Mouse (Mus musculus) left cerebral cortex, postnatal 10 days (tissue): ENCODE data around the gene Ocln. TPM values are rescaled to one million over a fixed set of nuclear protein-coding genes. Genes with fewer than 3 reads are reported as not detected.

Experiments
- DNase-seq, 2 experiments: peaks; one replicate each; pipeline ENCODE4 v3.0.0; 2021 to 2022; ENCODE audit warnings: low spot score in 2 of 2, mixed read lengths in 1 of 2; ENCODE audit errors: extremely low spot score in 1 of 2
- intact Hi-C: fragments of 180-260 bp; cut with DNase I; formaldehyde crosslinking; loops from one replicate; pipeline ENCODE4 v1.15.1; 2025
- total RNA-seq, 2 experiments: library from RNA; stranded (reverse); gene quantifications; 2 replicates each; pipeline ENCODE4 v1.2.3; 2021

Gene Ocln
- total RNA-seq, 2 experiments from 2014 or later = 9.5 to 9.6 TPM

DNA sequence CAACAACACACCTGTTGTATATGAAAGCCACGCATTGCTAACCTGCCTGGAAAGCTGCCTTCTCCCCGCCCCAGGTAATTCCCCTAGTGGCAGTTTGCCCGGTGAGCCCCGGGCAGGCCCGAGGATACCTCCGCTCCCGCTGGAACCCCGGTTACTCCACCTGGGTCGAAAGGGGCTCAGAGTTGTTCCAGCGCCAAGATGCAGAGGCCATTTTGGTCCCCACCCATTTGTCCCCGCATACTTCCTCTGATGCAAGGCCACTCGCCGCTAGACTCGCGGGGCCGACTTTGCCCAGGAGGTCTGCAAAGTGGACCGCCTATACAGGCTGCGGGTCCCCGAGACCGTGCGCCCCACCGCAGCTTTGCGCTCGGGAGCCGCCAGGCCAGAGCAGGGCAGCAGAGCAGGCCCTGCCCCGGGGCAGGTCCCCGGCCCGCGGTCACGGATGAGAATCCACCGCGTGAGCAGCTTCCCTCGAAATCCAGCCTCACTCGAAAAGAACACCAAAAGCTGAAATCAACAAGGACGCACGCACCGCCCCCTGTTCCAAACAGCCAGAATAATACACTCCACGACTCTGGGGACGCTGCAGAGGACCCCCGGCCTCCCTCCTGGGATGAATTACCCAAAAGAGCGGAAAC lies 1.0 kb downstream of the Ocln start:
- intact Hi-C loops = no loop called here
- DNase-seq = peak in 1 of 2 experiments; percentile 44

DNA sequence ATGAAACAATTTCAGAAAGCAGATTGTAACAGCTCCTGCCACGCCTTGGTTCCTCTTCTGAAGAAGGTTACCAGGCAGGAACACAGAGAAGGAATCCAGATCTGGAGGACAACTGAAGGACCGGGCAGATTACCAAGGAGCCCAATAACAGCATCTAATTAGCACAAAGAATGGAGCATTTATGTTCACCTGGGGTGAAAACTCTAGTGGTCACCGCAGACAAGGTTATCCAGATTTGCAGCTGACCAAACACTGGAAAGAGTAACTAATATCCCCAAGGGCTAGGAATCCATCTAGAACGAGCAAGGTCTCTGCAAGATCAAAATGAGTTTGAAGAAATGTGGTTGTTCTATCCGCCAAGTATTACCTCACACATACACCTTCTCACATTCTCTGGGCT lies 5.2 kb downstream of the Ocln start:
- intact Hi-C loops = no loop called here

DNA sequence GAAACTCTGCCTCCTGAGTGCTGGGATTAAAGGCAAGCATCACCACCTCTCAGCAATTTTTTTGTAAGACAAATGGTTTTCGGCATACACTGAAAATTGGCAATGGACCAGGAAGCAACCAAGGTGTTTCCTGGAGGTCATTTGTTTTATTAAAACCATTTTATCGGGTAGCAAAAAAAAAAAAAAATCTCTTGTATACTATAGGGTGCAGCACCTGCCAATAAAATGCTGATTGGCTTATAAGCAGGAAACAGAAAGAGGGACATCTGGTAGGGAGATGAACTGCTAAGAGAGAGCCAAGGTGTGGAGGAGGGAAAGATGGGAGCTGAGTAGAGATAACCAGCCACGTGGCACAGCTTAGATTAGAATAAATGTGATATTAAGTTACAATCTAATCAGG lies 7.0 kb downstream of the Ocln start:
- intact Hi-C loops = no loop called here
- no peak for DNase-seq

More for the DNA sequence above, 5.2 kb downstream of the Ocln start:
- no peak for DNase-seq

DNA sequence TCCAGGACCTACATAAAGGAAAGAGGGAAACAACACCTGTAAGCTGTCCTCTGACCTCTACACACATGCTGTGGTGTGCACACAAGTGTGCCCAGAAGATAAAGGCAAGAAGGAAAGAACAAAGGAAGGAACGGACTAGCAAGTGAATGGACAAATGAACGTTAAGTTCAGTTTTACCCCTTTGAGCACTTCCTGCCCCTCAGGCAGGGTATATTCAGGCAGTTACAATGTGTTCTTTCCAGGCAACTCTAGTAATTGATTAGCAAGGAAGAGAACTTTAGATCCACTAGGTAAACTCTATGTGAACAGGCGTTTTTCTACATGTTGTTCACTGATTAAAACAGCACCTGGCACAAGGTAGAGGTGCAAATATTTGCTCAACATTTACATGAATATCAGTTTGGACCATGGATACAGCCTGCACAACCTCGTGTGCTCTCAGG lies 8.3 kb downstream of the Ocln start:
- intact Hi-C loops = no loop called here
- no peak for DNase-seq

DNA sequence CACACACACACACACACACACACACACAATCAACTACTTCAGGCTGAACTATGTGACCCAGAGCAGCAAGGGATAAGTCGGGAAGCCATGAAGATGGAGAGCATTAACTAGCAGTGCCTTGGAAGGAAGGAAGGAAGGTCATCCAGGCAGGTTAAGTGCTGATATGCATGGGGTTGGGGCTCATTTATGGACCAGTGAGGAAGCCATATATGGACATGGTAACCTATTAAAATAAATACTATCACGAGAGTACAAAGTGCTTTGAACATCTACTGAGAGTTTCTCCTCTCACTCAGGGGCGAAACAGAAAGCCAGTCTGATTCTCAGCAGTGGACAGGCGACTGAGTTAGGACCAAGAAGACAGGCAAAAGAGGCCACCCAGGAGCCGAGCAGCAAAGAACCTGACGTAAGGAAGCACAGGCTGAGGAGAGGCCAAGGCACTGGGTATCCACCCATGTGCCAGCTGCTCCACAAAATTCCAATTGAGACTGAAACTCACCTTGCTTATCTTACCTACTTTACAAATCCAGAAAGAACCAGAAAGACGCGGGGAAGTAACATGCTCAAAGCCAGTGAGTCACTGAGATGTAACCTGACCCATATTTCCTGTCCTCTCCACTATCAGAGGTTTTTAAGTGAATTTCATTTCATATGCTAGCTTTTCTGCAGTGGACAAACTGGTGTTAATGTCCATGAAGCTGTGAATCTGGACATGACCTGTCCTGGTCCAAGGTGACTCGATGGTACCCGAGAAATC lies 9.3 kb downstream of the Ocln start:
- no peak for DNase-seq
- intact Hi-C loops = no loop called here

DNA sequence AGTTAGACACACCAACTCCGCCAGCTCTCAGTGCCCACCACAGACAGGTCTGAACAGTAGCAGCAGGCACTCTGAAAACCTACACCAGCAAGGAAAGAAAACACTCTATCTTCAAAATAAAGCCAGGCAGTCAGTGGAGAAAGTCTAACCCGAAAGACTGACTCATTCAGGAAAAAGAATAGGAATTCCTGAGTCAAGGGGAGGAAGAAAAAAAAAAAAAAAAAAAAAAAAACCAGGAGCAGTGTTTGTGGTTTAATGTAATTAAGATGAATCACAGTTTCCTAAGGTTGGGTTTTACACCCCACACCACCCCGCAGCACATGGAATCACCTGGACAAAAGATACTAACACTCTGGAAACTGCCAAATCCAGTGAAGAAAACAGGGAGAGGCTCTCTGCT lies 16.4 kb downstream of the Ocln start:
- no peak for DNase-seq
- intact Hi-C loops = no loop called here

DNA sequence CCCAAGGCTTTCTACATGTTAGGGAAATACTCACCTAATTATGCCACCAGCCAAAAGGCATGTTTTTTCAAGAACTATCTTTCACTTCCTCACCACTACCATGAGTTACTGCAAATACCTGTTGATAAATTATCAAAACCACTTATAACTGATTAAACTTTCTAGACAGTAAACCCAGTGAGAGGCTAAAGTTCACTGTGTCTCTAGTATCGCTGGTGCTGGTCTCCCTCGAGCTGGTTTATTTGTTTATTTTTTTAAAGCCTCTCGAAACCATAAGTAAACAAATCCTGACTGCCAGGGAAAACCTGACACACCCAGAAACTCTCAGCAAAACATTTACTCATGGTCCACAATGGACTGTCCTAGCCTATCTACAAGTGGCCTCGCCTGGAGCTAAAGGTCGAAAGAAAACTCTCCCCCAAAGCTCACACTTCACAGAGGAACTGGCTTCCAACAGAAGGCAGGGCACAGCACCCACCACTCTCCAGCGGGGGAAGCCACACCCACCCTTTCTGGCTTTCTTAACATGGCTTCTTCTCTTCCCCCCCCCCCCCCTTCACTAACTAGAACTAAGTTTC lies 19.6 kb downstream of the Ocln start:
- DNase-seq = no peak
- intact Hi-C loops = no loop called here

DNA sequence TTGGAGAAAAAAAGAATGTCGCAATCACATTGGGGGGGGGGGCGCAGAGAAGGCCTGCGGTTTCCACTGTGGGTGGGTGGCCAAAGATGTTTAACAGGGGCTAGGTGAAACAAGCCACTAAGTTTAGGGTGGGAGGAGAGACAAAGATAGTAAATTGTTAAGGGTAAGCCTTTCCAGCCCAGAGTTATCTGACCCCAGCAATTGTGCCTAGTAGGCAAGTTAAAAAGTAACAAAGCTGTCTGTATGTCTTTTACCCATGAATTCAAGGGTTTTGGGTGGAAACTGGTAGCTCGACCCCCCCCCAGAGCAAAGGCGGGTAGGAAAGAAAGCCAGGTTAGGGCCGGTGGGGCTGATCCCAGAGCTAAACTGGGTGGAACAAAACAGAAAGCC lies 25.9 kb downstream of the Ocln start:
- no peak for DNase-seq
- intact Hi-C loops = no loop called here

DNA sequence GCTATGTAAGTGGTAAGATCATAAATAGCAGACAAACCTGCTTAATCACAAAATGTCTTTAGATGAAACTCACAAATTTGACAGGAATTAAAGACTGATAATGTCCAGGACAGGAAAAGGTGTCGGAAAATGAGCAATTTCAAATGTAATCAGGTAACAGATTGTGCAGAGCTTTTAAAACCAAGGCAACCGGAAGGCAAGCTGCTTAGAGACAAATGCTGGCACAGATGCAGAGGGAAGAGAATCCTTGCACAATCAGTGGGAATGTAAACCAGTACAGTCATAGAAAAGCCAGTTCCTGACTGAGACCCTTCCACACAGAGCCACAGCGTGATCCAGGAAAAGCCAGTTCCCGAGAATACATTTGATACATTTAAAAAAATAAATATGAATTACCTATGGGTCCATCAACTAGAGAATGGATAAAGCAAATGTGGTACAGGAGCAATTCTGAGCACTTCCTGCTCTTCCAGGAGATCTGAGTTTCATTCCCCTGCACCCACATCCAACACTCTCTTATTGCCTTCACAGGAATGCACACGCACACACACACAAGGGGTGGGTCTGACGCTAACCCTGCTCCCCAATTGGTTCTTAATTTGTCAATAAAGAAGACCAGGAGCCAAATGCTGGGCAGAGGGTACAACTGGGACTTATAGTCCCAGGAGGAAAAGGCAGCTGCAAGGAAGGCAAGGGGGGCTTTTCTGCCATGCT lies 26.4 kb downstream of the Ocln start:
- peak; percentile 11 to 34 for DNase-seq
- intact Hi-C loops = no loop called here

DNA sequence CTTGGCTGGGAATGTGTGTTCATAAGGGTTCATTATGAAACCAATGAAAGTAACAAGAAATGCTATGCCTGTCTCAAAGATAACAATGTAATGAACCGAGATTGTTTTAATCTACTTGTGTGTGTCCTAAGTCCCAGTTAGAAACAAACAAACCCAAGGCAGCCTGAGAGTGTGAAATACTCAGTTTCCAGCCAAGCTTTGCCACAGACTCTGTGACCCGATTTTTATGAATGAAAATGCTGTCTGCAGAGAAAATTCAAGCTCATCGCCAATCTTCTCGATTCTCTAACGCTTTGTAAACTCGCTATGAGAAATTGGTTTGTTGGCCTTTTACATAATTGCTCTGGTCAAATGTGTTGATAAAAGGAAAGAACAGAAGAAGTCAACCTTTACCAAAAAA lies 27.6 kb downstream of the Ocln start:
- intact Hi-C loops = no loop called here
- no peak for DNase-seq

DNA sequence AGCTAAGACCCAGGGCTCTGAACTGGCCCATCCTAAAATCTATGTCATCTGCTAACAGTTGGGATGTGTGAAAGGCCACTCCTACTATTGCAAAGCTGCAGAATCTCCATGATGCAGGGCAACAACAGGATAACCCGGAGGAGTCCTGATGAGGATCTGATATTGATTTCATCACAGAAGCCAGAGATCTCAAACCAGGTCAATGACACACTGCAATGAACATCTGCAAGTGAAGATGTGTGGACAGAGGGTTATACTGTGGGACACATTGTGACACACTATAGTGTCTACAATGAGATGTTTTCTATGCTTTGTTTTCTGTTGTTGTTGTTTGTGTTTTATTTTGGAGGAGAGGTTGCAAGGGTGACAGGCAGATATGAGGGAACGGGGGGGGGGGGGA lies 28.8 kb downstream of the Ocln start:
- DNase-seq = no peak

DNA sequence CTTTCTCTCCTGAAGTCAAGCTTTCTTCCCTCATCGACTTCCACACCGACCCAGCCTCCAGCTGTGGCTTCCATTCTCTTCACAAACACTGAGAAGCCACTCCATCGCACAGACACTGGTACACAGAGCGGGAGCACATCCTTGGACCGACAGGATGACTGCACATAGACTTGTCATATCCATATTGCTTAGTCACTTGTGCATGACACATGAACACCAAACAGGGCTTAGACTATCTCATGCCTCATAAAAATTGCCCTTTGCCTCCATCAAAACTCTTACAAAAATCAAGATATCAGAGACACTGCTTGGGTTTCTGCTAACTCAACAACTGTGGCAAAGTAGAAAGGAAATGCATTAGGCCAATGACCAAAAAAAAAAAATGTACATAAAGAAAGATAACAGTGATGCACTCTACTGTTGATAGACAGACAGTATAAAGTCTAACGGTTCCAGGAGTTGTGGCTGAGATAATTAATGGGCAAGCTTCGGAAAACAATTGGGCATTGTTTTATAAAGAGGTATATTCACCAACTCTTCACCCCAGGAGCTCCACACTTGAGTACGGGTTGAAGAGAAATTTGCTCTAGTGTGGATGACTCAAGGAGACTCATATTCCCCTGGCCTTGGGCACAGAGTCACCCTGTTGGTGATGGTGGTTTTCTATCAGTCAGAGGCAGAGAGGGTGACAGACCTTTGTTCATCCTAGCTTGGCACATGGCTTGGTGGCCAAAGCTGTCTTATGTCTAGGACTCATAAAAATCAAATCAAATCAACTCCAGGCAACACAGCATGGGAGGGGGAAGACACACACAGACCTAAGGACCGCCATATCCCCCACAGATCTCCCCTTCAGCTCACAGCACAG lies 30.6 kb downstream of the Ocln start:
- no peak for DNase-seq
- intact Hi-C loops = no loop called here

More for the DNA sequence above, 28.8 kb downstream of the Ocln start:
- intact Hi-C loops = no loop called here

DNA sequence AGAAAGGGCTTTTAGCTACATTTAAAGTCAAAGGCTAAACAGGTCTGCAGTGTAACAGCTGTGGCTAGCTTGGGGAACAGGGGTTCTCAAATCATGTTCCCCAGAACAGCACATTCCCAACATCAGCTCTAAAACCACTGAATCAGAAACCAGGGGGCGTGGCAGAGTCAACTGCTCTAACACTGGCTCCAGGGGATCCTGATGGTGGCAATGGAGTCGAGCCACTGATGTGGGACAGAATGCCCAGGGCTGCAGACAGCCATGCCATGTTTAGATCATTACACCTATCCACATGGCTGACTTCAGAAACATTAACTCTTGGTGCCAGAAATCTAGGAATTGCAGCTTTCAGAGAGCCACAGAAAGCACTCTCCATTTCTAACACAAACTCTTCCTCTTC lies 33.4 kb downstream of the Ocln start:
- no peak for DNase-seq
- intact Hi-C loops = no loop called here

DNA sequence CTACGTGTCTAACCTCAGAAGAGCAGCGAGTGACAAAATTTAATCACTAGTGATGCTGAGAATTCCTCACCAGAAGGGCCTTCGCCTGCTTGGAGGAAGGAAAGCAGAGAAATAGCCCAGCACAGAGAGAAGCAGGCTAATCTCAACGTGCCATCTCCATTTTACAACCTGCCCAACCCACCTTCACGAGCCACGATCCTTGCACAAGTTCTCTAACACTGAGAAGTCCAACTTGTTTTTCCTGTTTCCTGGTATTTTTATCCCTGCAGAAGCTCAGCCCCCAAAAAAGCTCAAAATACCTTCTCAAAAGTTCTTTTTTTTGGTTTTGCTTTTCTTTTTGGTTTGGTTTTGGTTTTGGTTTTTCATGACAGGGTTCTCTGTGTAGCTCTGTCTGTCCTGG lies 34.3 kb downstream of the Ocln start:
- no peak for DNase-seq
- intact Hi-C loops = no loop called here

DNA sequence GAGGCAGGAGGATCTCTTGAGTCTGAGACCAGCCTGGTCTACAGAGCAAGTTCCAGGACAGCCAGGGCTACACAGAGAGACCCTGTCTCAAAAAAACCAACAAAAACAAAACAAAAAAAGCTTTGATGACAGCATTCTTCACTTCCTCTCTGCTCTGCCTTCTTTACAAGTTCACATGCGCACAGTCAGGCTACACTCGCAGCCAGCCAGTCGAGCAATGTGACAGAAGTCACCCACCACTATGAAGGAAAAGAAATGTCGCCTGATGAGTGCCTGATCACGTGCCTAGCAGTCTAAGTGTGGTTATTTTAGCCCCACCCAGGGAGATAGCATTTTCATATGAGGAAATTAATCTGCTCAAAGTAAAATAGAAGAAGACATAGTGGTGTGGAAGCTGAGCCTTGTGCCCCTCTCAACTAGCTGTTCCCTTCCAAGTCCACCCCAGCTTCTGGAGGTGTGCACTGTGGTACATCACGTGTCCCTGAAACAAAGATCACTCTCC lies 34.8 kb downstream of the Ocln start:
- intact Hi-C loops = no loop called here
- no peak for DNase-seq

DNA sequence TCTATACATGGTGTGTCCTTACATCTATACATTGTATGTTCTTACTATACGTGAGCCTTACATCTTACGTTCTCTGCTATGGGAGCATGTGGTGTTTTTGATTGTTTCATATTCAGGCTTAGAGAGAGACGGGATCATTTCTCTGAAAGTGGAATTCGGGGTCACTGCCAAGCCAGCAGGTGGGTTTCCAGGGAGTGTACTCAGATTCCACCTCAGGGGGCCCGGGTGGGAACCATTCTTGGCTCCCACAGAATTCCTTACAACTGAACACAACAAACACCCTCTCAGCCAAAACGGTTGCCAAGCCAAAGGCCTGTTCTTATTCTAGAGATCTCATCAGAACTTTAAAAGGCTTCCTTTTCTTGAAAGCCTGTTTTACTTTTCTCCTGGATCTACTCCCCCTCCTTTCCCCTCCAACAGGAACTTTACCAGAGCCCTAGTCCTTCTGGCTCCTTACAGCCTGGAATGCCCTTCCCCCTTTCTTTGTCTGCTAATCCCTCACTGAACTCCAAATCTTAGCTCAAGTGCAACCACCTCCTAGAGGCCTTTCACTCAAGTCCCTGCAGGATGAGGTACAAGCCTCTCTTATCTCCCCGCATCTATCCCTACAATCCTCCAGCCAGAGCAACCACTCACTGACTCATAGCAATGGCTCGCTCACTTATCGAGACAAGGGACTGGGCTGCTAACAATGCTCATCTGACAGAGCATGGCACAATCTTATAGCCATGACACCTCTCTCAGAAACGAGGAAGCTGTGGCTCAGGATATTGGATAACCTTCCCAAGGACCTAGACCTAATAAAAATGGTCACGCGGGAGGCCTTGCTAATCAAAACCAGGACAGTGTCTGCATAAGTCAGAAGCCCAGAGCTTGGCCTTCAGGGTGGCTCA lies 36.1 kb downstream of the Ocln start:
- peak; percentile 10 to 90 for DNase-seq
- intact Hi-C loops = no loop called here

DNA sequence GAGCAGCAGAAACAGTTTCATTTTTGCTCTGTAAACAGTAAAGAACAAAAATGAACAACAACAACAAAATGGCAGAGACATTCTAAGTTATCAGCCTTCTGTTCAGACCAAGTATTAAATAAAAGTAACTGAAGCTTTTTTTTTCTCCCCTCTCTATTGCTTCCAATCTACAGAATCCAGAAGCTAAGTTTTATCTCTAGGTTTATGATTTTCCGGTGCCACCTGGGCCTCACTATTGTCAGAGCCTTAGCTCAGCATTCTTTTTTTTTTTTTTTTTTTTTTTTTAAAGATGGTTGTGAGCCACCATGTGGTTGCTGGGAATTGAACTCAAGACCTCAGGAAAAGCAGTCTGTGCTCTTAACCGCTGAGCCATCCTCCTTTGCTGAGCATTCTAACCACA lies 39.7 kb downstream of the Ocln start:
- no peak for DNase-seq
- intact Hi-C loops = no loop called here

DNA sequence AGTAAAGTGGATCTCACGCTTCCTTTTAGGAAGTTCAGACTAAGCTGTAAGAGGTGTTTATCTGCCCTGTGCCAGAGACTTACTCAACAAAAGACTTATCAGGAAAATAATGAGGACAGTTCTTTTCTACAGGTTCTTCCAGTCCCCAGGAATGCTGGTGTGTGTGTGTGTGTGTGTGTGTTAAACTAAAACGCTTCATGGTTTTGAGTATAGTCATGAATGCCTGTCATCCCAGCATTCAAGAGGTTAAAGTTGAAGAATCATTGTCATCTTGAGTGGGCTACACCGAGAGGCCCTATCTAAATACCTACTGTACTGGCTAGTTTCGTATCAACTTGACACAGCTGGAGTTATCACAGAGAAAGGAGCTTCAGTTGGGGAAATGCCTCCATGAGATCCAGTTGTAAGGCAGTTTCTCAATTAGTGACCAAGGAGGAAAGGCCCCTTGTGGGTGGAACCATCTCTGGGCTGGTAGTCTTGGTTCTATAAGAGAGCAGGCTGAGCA lies 40.6 kb downstream of the Ocln start:
- intact Hi-C loops = no loop called here
- no peak for DNase-seq
